Mouse (Mus musculus): ENCODE data around the gene Acer1. TPM values are rescaled to one million over a fixed set of nuclear protein-coding genes. Genes with fewer than 3 reads are reported as not detected.

Acer1 gene
- polyA plus RNA-seq, 1 experiment, result not detected

- peak overlapping the region; percentile 54; the same call in 1 of the 2 replicates for H3K27ac ChIP-seq (ENCODE audit: control insufficient read depth, insufficient read depth, low read depth, low read length, poor library complexity)
- TF ChIP-seq CTCF (IDR thresholded peaks at IDR 0.05; ENCODE audit: control insufficient read depth, insufficient read depth, low read length), result no peak
- TF ChIP-seq POLR2A (IDR thresholded peaks at IDR 0.05; ENCODE audit: borderline replicate concordance, control insufficient read depth, low read depth, low read length), result no peak
- peak overlapping the region; percentile 85 for H3K4me3 ChIP-seq (replicated peaks; ENCODE audit: control insufficient read depth, low read depth, low read length)
- peaks cover 6% of the 10 kb centered on the region for H3K4me1 ChIP-seq (ENCODE audit: control insufficient read depth, insufficient read depth, low read length)
- 5% methylated on average over 44 of the region's 45 CpGs for WGBS
These were observed 47.2 kb downstream of the Acer1 start for GRCm38 (mm10) chr17:56934545-56935330.

- peaks cover 7% of the 10 kb centered on the region for H3K4me1 ChIP-seq (ENCODE audit: control insufficient read depth, insufficient read depth, low read length)
- no peak overlapping the region for H3K27ac ChIP-seq (ENCODE audit: control insufficient read depth, insufficient read depth, low read depth, low read length, poor library complexity)
- no peak overlapping the region for H3K4me3 ChIP-seq (replicated peaks; ENCODE audit: control insufficient read depth, low read depth, low read length)
- TF ChIP-seq POLR2A (IDR thresholded peaks at IDR 0.05; ENCODE audit: borderline replicate concordance, control insufficient read depth, low read depth, low read length) (no peak), CTCF (IDR thresholded peaks at IDR 0.05; ENCODE audit: control insufficient read depth, insufficient read depth, low read length) (no peak)
- WGBS, result 81% methylated on average over 2 of the region's 2 CpGs
These were observed 48.5 kb downstream of the Acer1 start for GRCm38 (mm10) chr17:56933395-56933794.

GRCm38 (mm10) chr17:56930026-56930425, 51.9 kb downstream of the Acer1 start:
- Histone ChIP-seq H3K4me1 (ENCODE audit: control insufficient read depth, insufficient read depth, low read length) (peaks cover 7% of the 10 kb centered on the region), H3K27ac (ENCODE audit: control insufficient read depth, insufficient read depth, low read depth, low read length, poor library complexity) (no peak overlapping the region; the same call in 1 of the 2 replicates), H3K4me3 (replicated peaks; ENCODE audit: control insufficient read depth, low read depth, low read length) (no peak overlapping the region)
- WGBS, result 28% methylated on average over 8 of the region's 8 CpGs
- TF ChIP-seq CTCF (IDR thresholded peaks at IDR 0.05; ENCODE audit: control insufficient read depth, insufficient read depth, low read length), result no peak
- TF ChIP-seq POLR2A (IDR thresholded peaks at IDR 0.05; ENCODE audit: borderline replicate concordance, control insufficient read depth, low read depth, low read length), result no peak

GRCm38 (mm10) chr17:56929530-56929929, 52.4 kb downstream of the Acer1 start:
- Histone ChIP-seq H3K27ac (ENCODE audit: control insufficient read depth, insufficient read depth, low read depth, low read length, poor library complexity) (no peak overlapping the region; the same call in 1 of the 2 replicates), H3K4me3 (replicated peaks; ENCODE audit: control insufficient read depth, low read depth, low read length) (no peak overlapping the region), H3K4me1 (ENCODE audit: control insufficient read depth, insufficient read depth, low read length) (peaks cover 7% of the 10 kb centered on the region)
- 59% methylated on average over 1 of the region's 1 CpGs for WGBS
- TF ChIP-seq CTCF (IDR thresholded peaks at IDR 0.05; ENCODE audit: control insufficient read depth, insufficient read depth, low read length) (no peak), POLR2A (IDR thresholded peaks at IDR 0.05; ENCODE audit: borderline replicate concordance, control insufficient read depth, low read depth, low read length) (no peak)

- TF ChIP-seq POLR2A (IDR thresholded peaks at IDR 0.05; ENCODE audit: borderline replicate concordance, control insufficient read depth, low read depth, low read length) (no peak), CTCF (IDR thresholded peaks at IDR 0.05; ENCODE audit: control insufficient read depth, insufficient read depth, low read length) (no peak)
- H3K4me1 ChIP-seq (ENCODE audit: control insufficient read depth, insufficient read depth, low read length), result peaks cover 7% of the 10 kb centered on the region
- H3K27ac ChIP-seq (ENCODE audit: control insufficient read depth, insufficient read depth, low read depth, low read length, poor library complexity), result no peak overlapping the region
- no peak overlapping the region for H3K4me3 ChIP-seq (replicated peaks; ENCODE audit: control insufficient read depth, low read depth, low read length)
These were observed 52.8 kb downstream of the Acer1 start for GRCm38 (mm10) chr17:56929101-56929500.

GRCm38 (mm10) chr17:56925998-56926397, 55.9 kb downstream of the Acer1 start:
- Histone ChIP-seq H3K4me1 (ENCODE audit: control insufficient read depth, insufficient read depth, low read length) (peaks cover 7% of the 10 kb centered on the region), H3K27ac (ENCODE audit: control insufficient read depth, insufficient read depth, low read depth, low read length, poor library complexity) (no peak overlapping the region), H3K4me3 (replicated peaks; ENCODE audit: control insufficient read depth, low read depth, low read length) (no peak overlapping the region)
- 67% methylated on average over 2 of the region's 2 CpGs for WGBS
- TF ChIP-seq CTCF (IDR thresholded peaks at IDR 0.05; ENCODE audit: control insufficient read depth, insufficient read depth, low read length) (no peak), POLR2A (IDR thresholded peaks at IDR 0.05; ENCODE audit: borderline replicate concordance, control insufficient read depth, low read depth, low read length) (no peak)

- Histone ChIP-seq H3K4me3 (replicated peaks; ENCODE audit: control insufficient read depth, low read depth, low read length) (no peak overlapping the region), H3K4me1 (ENCODE audit: control insufficient read depth, insufficient read depth, low read length) (no peaks in the 10 kb centered on the region), H3K27ac (ENCODE audit: control insufficient read depth, insufficient read depth, low read depth, low read length, poor library complexity) (no peak overlapping the region)
- TF ChIP-seq POLR2A (IDR thresholded peaks at IDR 0.05; ENCODE audit: borderline replicate concordance, control insufficient read depth, low read depth, low read length), result no peak
- no peak for TF ChIP-seq CTCF (IDR thresholded peaks at IDR 0.05; ENCODE audit: control insufficient read depth, insufficient read depth, low read length)
- WGBS, result 86% methylated on average over 3 of the region's 3 CpGs
These were observed 62.2 kb downstream of the Acer1 start for GRCm38 (mm10) chr17:56919725-56920124.

- H3K4me1 ChIP-seq (ENCODE audit: control insufficient read depth, insufficient read depth, low read length), result no peaks in the 10 kb centered on the region; the same call in 1 of the 2 replicates
- TF ChIP-seq POLR2A (IDR thresholded peaks at IDR 0.05; ENCODE audit: borderline replicate concordance, control insufficient read depth, low read depth, low read length), result no peak
- TF ChIP-seq CTCF (IDR thresholded peaks at IDR 0.05; ENCODE audit: control insufficient read depth, insufficient read depth, low read length), result no peak
- no peak overlapping the region for H3K4me3 ChIP-seq (replicated peaks; ENCODE audit: control insufficient read depth, low read depth, low read length)
- 75% methylated on average over 2 of the region's 2 CpGs for WGBS
- no peak overlapping the region for H3K27ac ChIP-seq (ENCODE audit: control insufficient read depth, insufficient read depth, low read depth, low read length, poor library complexity)
These were observed 64.8 kb downstream of the Acer1 start for GRCm38 (mm10) chr17:56917166-56917565.
